Mouse (Mus musculus) cerebellum, postnatal 25 days (tissue): ENCODE measurements at regions not wholly inside any gene's neighbourhood (a gene's known extent, or its start where the extent isn't known, plus 50 kb on each side); places are given as distances from the start of the nearest gene placed in this dataset.

Experiments used
- DNase-seq, 2 experiments: peaks; one replicate each; pipeline ENCODE4 v3.0.0; 2021; ENCODE audit warnings: mixed read lengths in 2 of 2

DNA sequence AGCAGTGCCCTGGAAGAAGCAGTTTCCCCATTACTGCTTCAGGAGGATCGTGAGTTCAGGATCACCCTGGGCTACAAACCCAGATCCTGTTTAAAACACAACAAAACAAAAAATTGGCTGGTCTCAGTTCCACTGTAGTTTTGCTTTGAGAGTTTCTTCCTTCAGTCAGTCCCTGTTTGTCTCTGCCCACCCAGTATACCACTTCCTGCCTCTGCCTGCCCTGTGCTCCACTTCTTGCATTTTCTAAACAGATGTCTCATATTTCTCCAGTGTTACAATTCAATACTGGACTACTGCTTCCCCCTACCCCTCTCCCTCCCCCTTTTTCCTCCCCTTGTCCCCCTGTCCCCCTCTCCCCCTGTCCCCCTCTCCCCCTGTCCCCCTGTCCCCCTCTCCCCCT is 98.6 kb upstream of the F13a1 start:
- no peak for DNase-seq

DNA sequence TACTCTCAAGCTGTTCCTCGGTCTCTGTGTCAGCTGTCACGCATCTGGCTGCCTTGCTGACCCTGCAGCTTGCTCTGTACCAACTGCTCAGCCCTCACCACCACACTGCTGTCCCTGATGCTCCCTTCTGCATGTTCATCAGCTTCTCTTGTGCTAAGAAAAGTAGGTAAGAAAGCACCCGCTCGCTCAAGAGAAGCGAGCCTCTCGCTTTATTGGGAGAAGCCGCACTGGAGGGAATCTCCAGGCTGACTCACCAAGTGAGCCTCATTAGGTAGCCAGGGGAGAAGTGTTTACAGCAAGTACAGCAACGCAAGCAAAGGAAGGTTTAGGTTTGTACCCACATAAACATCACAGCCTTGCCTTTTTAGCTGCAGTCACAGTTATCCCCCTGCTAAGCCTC is 97.7 kb upstream of the F13a1 start:
- no peak for DNase-seq

GRCm38 (mm10) chr13:37142812-37143211 is 92.8 kb upstream of the F13a1 start:
- no peak for DNase-seq

DNA sequence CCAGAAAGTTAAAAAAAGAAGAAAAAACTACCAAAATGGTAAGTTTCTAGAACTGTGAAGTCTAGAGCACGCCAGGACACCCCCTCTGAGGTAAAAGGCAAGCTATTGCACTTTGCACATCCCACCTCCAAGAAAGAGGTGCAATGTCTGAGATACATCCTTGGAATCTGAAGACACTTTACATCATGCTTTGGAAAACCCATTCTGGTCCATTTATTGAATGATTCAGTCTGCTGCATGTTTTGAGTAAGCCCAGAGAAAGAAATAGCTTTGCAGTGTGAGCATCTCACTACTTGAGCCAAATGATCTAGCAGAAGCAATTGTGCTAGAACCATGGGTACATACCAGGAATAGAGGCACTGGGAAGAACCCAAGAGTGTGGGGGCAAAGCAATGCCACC is 85.1 kb upstream of the F13a1 start:
- no peak for DNase-seq

- DNase-seq: no peak
These were observed 84.5 kb upstream of the F13a1 start for GRCm38 (mm10) chr13:37134518-37134917.

- no peak for DNase-seq
These were observed 80.6 kb upstream of the F13a1 start for GRCm38 (mm10) chr13:37130637-37131036.

DNA sequence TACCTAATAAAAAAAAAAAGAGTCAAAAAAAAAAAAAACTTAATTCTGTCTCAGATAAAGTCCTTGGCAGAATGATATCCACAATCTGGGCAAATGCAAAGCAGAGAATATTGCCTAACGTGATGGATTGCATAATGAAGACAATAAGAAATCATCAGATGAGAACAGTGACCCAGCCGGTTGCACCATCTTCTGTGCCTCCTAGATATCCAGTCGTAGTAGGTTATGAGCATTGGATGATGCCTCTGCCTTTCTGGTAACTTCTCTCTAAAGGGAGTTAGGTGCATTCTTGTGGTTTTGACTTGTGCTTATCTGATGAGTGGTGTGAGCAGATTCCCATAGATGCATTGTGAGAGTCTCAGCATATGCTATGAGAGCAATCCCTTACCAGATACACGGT is 71.6 kb upstream of the F13a1 start:
- DNase-seq: no peak

DNA sequence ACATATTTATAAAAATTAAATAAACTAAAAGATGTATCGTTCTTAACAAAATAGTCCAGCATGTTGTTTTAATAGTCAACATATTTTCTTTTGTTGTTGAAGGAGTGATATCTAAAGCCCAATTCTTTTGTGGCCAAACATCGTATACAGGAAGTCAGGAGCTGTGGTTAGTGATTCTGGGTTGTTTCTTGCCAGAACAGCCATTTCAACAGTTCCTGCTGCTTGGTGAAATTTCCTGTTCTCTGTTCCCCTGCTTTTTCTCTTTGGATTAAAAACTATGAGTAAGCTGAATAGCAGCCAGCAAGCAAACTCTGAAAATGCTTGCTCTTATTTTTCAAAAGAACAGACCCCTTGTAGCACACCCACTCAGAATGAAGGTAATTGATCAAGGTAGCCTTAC is 70.2 kb upstream of the F13a1 start:
- no peak for DNase-seq

DNA sequence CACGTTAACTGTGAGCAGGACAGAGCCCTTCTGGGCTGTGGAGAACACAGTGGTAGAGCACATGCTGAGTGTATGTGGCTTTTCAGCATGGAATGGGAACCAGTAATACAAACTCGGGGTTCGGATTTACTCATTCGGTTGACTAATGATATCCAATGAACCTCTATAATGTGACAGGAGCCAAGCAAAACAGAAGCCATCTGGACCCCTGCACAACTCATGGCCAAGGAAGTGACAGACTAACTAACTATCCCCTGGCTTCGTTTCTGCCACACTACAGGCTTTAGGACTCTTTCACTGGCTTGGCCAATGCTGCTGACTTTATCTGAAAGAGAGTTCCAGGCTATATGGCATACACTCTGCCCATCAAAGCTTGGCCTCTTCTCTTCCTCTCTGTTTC is 64.3 kb upstream of the F13a1 start:
- DNase-seq: no peak

DNA sequence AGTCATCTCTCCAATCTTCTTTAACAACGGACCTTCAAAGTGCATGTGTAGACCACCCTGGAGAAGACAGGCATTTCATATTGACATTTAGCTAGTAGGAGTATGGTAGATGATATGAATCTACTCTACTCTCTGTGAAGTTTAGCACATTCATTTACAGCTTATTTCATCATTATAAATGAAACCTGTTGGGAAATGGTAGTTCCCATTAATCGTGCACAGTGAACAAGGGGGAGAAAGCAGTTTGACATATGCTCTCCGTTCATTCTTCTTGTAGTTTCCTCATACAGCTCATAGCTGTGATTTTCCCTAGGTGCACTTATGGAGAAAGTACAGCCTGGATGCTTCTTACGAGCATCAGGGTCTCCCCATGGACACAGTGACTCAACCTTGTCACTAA is 61.7 kb upstream of the F13a1 start:
- DNase-seq: no peak

DNA sequence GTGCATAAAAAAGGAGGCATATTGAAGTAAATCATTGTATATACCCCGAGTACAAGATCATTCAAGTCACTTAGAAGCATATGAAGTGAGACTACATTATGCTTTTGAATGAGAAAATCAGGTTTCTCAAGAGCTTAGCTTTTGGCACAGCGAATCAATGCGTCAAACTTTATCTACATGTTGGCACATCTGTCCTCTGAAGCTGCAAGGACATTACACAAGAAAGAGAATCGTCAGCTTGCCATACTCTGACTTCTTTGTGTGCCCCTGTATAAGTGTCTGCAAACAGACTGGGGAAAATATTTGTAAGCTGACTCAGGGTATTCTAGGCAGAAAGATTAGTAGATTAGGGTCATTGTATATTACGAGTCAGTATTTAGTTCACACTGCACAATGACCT is 57.7 kb upstream of the F13a1 start:
- DNase-seq: no peak

- DNase-seq: no peak
These were observed 56.0 kb upstream of the F13a1 start for GRCm38 (mm10) chr13:37106009-37106408.

DNA sequence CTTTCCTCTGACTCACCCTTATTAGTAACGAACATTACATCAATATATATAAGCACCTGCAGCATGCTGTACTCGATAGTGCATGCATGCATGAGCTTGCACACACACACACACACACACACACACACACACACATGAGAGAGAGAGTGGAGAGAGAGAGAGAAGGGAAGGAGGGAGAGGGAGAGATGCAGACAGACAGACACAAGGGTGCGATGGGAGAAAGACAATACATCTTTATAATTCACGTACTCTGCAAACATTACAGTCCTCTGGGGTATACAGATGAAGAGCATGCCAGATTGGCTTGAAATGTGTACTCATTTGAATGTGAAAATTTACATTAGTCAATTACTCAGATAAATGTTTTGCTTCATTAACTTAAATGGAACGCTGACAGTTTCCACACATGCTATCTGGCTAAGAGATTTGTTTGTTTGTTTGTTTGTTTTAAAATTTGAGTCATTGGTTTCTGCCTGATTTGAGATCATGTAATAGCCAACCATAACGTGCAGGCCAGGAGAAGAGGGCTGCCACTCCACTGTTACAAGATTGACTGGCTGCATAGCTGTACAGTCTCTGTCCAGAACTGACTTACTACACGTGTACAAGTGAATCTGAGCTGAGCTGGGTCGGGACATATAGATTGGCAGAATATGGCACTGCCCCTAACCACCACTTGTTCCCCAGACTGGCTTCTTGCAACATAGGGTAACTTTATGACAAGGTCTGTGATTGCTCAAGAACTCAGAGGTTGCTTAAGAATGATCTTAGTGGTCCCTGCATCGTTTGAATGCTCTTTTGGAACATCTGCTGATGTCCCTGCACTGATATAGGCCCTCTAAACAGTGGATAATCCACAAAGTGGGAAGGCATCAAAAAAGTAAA is 54.6 kb upstream of the F13a1 start:
- DNase-seq: no peak

DNA sequence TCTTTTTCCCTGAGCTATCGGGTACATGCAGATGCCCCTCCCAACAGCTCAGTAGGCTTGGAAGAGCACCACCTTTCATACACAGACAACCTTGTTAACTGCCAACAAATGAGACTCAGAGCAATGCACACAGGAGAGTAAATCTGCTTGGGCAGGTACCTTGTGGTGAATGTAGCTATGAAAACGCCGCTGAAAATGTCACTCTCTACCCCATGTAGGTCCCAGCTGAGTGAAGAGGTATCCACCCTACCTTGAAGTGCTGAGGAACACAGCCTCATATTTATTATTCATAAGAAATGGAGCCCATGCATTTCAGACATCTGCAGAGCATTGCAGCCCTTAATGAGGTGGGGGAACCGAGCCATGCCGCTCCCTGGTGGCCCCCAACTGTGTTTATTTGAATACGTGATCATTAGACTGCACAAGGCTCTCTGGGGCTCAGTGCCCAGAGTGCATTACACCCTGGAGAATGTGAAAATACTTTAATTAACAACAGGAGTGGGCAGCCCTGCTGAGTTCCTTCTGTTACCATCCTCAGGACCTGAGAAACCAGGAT is 53.8 kb upstream of the F13a1 start:
- DNase-seq: peak; percentile 64 to 75

GRCm38 (mm10) chr13:37101755-37102154 is 51.7 kb upstream of the F13a1 start:
- no peak for DNase-seq
